Mouse (Mus musculus) urinary bladder, postnatal 25 days (tissue): ENCODE data around the gene Zbtb20.
A peak's percentile ranks its signal among the peaks of the same experiment; 100 is the strongest.

ENCODE experiments used
- DNase-seq: peaks from one replicate; pipeline ENCODE4 v3.0.0; 2022; ENCODE audit warnings: low spot score

Gene Zbtb20

DNA sequence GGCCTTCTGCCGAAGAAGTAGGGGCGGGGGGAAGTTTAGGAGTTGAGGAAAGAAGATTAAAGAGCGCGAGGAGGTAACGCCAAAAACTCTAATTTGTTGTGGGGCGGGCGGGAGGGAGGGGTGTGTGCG lies at the start of gene Zbtb20:
Gene Zbtb20 (plus strand): TSS at position 30 of the 129 bp plus-strand sequence.
- DNase-seq: no peak

- DNase-seq: no peak
Observed at GRCm38 (mm10) chr16:42835940-42836339, 39.7 kb upstream of the Zbtb20 start.

- no peak for DNase-seq
Observed at GRCm38 (mm10) chr16:42836404-42837120, 39.1 kb upstream of the Zbtb20 start.

- no peak for DNase-seq
Observed at GRCm38 (mm10) chr16:42838226-42838625, 37.5 kb upstream of the Zbtb20 start.

DNA sequence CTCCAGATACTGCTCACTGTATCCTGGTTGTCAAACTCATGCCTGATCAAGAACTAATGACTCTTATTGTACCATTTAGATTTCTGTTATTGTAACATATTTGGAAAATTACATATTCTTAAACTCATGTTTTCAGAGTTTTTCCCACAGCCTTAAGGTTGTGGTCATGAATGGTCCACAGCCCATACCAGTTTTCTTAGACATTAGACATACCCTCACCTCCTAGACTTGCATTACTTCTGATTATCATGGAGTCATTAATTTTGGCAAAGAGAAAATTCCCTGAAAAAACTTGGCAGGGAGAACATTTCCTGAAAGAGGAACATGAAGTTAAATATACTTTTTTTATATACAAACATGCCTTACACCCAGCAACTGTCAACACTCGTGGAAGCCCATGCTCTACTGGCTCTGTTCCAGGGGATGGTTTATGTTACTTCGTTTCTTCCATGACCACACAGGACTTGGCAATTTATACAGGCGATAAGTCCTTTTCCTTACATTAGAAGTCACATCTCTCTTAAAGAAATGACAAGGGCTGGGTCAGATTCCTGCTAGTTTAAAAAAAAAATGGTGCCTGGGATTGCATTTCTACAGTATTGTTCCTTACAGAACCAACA lies 18.0 kb upstream of the Zbtb20 start:
- DNase-seq: no peak

DNA sequence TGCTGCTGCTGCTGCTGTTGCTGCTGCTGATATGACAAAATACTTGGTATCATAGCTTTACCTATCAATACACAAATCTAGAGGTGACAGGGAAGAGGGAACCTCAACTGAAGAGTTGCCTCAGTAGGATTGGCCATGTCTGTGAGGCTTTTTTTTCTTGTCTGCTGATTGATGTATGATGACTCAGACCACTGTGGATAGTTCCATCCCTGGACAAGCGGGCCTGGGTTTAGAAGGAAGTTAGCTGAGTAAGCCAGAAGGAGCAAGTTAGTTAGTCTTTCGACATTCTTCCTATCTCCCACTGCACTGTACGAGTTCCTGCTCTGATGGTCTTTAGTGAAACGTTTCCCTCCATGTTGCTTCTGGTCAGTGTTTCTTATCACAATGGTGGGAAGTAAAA lies 16.4 kb upstream of the Zbtb20 start:
- DNase-seq: no peak

DNA sequence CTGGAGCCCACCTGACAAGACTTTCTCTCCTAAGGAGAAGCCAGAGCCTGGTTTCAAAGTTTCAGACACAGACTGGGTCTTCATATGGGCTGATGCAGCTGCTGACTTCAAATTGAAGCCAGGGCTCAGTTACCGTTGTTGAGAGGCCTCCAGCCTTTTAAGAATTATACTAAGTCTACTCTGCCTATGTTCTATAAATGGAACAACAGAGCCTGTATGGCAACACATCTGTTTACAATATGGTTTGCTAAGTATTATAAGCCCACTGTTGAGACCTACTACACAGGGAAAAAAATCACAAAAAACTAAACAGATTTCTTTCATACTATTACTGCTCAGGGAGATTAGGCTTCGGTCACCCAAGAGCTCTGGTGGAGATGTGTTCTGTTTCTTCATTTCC lies 12.4 kb upstream of the Zbtb20 start:
- no peak for DNase-seq

- DNase-seq: no peak
Observed at GRCm38 (mm10) chr16:42866061-42866460, 9.6 kb upstream of the Zbtb20 start.

- DNase-seq: no peak
Observed at GRCm38 (mm10) chr16:42872101-42872500, 3.6 kb upstream of the Zbtb20 start.

DNA sequence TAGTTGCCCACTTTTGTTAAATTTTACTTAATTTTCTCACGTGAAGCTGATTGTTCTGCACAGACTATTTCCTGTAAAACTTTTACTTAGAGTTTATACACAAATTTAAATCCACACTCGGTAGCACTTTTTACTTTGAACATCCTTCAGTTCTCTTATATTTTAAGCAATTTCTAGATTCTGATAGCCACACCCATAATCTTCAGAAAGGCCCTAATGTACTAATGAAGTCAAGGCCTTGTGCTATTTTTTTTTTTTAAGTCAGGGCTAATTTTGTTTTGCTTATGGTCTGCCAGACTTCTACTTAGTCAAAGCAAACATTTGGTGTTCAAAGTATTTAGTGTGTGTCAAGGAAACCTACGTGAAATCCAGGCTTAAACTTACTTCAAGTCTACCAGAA lies 1.7 kb upstream of the Zbtb20 start:
- no peak for DNase-seq

GRCm38 (mm10) chr16:42874456-42874855 lies 1.2 kb upstream of the Zbtb20 start:
- DNase-seq: peak; percentile 28

- peak; percentile 94 for DNase-seq
Observed at GRCm38 (mm10) chr16:42874910-42875851, 500 bp upstream of the Zbtb20 start.

DNA sequence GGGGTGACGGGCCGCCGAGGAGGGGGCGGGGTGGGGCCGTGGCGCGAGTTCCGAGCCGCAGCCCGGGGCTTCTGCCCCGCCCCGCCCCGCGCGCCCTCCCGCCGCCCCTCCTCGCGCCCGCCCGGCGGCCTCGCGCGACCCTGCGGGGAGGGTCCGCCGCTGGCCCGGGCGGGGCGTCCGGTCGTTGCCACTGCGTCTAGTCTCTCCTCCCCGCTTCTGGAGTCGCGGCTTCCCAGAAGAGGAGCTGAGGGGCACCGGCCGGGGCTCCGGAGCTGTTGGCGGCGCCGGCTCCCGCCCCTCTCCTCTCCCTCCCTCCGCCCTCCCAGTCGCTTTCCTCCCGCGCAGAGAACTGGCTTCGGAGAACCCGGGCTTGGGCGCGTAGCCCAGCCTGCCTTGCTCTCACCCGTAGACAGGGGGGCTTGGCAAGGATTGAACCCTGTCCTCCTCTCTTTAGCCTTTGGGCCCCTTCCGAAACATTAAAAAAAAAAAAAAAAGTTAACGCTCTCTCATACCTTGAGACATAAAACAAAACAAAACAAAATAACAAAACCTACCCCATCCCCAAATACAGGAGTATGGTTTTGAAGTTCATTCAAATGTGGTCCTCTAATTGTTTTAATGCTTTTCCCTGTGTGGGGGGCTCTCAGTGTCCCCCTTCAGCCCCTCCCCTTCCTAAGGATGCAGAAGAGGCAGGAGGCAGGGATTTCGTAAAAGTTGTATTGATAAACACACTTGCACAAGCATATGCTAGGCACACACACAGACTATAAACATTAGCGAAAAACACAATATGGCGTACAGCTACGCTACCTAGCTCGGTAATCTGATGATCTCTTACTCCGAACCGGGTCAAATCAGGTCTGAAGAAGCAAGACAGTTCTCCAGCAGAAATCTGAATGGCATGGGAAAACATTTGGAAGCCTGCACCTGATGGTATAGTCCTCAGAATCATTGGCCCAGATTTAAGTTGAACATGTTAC lies 630 bp downstream of the Zbtb20 start:
- peak; percentile 61 for DNase-seq

GRCm38 (mm10) chr16:42880046-42880445 lies 4.4 kb downstream of the Zbtb20 start:
- no peak for DNase-seq

- no peak for DNase-seq
Observed at GRCm38 (mm10) chr16:42885538-42885937, 9.9 kb downstream of the Zbtb20 start.

- no peak for DNase-seq
Observed at GRCm38 (mm10) chr16:42885964-42886363, 10.3 kb downstream of the Zbtb20 start.

DNA sequence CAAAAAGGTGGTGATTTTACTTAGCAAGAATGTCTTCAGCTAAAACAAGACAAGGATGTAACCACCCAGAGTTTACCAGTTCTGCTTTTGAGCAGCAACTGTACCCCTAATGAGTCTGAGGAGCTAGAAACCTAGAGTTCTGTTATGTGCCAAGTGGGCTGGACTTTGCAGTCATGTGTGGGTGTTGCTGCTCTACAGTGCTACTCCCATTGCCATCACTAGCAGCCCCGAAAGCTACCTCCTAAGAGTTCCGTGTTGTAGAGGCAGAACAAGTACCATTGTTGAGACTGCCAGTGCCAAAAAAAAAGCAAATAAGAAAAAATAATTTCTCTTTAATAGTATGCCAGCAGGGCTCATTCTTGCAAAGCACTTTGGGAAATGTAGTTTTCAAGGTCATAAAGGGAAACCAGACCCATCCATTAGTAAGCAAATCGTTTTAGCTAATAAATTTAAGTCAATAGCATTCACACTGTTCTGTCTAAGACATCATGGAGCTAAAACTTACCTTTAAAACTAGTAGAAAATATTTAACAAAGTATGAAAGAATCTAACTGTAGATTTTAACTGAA lies 21.5 kb downstream of the Zbtb20 start:
- no peak for DNase-seq

DNA sequence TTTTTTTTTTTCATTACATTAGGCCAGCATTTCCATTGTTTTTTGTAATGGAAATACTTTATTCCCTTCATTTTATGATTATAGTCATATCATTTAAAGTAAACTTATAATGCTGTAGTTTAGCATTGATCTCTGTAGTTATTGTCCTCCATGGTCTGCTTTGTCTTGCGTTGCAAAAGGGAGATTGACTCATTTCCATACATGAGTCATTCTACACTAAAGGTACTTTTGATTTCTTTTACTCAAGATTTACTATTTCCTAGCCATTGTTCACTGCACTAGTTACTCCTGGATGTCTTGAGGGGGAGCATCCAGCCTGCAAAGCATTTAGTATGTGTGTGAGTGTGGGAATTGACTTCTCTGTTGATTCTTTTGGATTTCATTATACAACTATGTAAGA lies 24.6 kb downstream of the Zbtb20 start:
- no peak for DNase-seq

GRCm38 (mm10) chr16:42907283-42907701 lies 31.6 kb downstream of the Zbtb20 start:
- no peak for DNase-seq

DNA sequence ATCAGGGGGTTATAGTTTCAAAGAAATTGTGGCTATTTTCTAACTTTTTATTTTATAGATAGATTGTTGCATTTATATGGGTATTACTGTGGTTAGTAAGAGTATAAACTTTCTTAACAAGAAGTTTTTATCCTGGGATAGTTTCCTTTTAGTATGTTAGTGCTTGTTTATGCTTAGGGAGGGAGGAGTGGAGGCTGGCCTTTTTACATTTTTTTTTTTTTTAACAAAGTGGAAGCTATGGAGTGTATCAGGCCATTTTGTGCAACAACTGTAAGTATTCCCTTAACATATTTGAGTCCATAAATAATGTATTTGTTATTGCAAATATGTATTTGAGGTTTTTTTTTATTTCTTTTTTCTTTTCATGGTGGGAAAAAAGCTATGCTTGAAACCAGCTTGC lies 32.7 kb downstream of the Zbtb20 start:
- no peak for DNase-seq

DNA sequence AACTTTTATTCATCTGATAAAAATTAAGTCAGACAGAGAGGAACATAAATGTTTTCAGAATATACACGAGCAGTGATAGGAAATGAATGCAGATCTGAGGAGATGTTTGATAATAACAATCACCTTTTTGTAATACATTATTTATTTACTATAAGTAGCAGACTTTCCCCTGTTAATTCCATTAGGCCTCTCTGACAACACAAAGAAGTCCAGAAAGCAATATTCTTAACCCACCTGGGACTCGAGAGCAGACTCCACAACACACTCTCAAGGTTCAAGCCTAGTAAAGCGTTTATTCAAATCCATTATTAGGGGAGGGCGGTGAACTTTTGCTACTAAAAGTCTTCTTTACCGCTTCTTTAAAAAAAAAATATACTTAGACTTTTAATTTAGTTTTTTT lies 33.2 kb downstream of the Zbtb20 start:
- no peak for DNase-seq

DNA sequence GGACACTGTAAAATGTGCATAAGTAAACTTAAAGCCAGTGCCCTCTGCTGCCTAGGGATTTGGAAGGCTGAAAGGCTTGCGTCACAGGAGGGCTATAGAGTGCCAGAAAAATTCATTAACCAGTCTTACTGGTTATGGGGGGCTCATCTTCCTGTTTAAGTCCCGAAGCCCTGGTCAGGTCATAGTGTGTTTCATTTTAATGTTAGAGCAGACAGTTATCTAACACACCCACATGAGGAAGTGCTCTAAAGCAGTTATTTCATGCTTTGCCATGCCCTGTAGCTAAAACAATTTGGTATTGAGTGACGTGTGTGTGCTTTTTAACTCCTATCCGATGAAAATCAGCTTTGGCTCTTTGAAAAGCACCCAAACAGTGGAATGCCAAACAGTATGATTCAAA lies 34.3 kb downstream of the Zbtb20 start:
- no peak for DNase-seq
